Mouse (Mus musculus) embryonic facial prominence, embryonic 12.5 days (tissue): Measurements from ENCODE around the gene Grtp1. TPM values are rescaled to one million over a fixed set of nuclear protein-coding genes. Genes with fewer than 3 reads are reported as not detected.

ENCODE experiments used
- ATAC-seq: fragments of 200-750 bp; cut with Nextera tagmentation; 2 replicates; pipeline ENCODE4 v1.8.0; 2017; ENCODE audit not compliant: insufficient number of reproducible peaks, insufficient read depth, low FRiP score, low TSS enrichment
- H3K27ac ChIP-seq: fragments of 300-500 bp; sonication (generic); 2 replicates; pipeline ENCODE4 v1.5.1; 2016; ENCODE audit warnings: mild to moderate bottlenecking
- H3K27me3 ChIP-seq: fragments of 300-500 bp; sonication (generic); 2 replicates; pipeline ENCODE4 v1.6.1; 2016; ENCODE audit warnings: mild to moderate bottlenecking, moderate library complexity
- H3K36me3 ChIP-seq: fragments of 300-500 bp; sonication (generic); 2 replicates; pipeline ENCODE4 v1.6.1; 2016; ENCODE audit warnings: mild to moderate bottlenecking
- H3K4me1 ChIP-seq: fragments of 300-500 bp; sonication (generic); 2 replicates; pipeline ENCODE4 v1.6.1; 2016
- H3K4me2 ChIP-seq: fragments of 300-500 bp; sonication (generic); replicated peaks from 2 replicates; pipeline ENCODE4 v1.6.1; 2016; ENCODE audit warnings: mild to moderate bottlenecking, moderate library complexity
- H3K4me3 ChIP-seq: fragments of 300-500 bp; sonication (generic); 2 replicates; pipeline ENCODE4 v1.5.1; 2016; ENCODE audit warnings: mild to moderate bottlenecking
- H3K9ac ChIP-seq: fragments of 300-500 bp; sonication (generic); 2 replicates; pipeline ENCODE4 v1.6.1; 2016; ENCODE audit warnings: mild to moderate bottlenecking, moderate library complexity
- H3K9me3 ChIP-seq: fragments of 300-500 bp; sonication (generic); 2 replicates; pipeline ENCODE4 v1.6.1; 2016; ENCODE audit warnings: mild to moderate bottlenecking, moderate library complexity
- WGBS: fragments of 180-500 bp; shearing (Covaris S2); methylation state at CpG from one replicate; pipeline ENCODE4 v1.1.7; 2016; 5-methylcytosine and 5-hydroxymethylcytosine counted together
- polyA plus RNA-seq: library from polyadenylated mRNA; unstranded; fragments of >200 nt; fragmentation: Nextera tagmentation; extraction: Ambion mirVana; gene quantifications from 2 replicates; pipeline ENCODE4 v1.2.1, GENCODE M21; 2016

Gene Grtp1
- polyA plus RNA-seq, 1 experiment from 2014 or later: 15.0 TPM

DNA sequence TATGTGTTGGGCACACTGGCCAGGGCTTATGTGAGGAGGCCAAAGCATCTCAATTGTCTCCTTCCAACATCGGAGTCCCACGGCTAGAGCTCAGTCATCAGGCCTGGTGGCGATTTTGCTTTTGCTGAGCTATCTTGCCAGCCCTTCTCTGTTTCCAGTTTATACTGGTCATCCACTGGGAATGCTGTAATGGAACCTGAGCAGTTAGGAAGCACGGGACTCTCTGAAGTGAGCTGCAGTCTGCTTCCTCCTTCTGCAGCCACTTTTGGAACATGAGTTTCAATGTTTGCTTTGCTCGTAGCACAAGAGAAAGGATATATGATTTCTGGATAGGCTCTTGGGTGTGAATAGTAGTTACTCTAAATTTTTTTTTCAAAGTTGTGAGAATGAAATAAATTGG, 36.1 kb downstream of the Grtp1 start:
- peaks cover 28% of the 10 kb centered on the region for H3K36me3 ChIP-seq
- H3K27ac ChIP-seq: no peak overlapping the region
- no peak overlapping the region for H3K4me3 ChIP-seq
- H3K4me2 ChIP-seq: no peak overlapping the region
- no peaks in the 10 kb centered on the region for H3K9me3 ChIP-seq
- no peaks in the 10 kb centered on the region for H3K27me3 ChIP-seq
- no peak overlapping the region for H3K9ac ChIP-seq
- no peak for ATAC-seq
- H3K4me1 ChIP-seq: peaks cover 10% of the 10 kb centered on the region
- 90% methylated on average over 5 of the region's 5 CpGs for WGBS

DNA sequence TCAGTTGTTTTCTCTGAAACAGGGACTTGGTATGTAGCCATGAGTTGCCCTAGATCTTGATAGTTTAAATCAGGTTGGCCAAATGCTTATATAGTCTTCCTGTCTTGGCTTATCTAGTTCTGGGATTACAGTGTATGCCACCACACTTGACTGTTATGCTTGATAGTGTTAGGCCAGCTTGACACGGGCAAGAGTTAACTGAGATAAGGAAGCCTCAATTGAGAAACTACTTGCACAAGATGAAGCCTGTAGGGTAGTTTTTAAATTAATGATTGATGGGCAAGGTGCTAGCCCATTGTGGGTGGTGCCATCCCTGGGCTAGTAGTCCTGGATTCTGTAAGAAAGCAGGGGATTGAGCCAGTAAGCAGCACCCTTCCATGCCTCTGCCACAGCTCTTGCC, 36.9 kb downstream of the Grtp1 start:
- Histone ChIP-seq H3K4me1 (peaks cover 10% of the 10 kb centered on the region), H3K9ac (no peak overlapping the region)

DNA sequence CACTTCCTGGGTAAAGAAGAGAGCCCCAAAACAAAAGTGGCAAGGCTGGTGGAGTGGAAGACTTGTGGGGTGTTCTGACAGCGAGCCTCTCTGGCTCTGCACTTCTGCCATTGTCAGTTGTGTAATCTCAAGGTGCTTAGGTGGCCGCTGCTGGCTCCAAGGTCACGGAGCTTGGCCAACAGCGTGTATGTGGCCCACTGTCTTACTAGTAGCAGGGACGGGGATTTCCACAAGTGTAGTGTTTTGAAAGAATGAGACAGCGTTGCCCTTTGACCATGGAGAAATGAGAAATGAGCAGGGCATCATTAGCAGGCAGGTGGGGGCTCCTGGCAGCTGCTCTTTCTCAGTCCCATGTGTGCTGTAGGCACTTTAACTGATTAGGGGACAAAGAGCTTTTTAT, 38.3 kb downstream of the Grtp1 start:
- H3K27me3 ChIP-seq: no peaks in the 10 kb centered on the region
- ATAC-seq: no peak
- H3K9ac ChIP-seq: no peak overlapping the region
- H3K27ac ChIP-seq: no peak overlapping the region
- peaks cover 6% of the 10 kb centered on the region; the same call in 1 of the 2 replicates for H3K36me3 ChIP-seq
- 90% methylated on average over 6 of the region's 6 CpGs for WGBS
- no peak overlapping the region for H3K4me3 ChIP-seq
- peaks cover 10% of the 10 kb centered on the region for H3K4me1 ChIP-seq
- H3K9me3 ChIP-seq: no peaks in the 10 kb centered on the region
- H3K4me2 ChIP-seq: no peak overlapping the region

More for the DNA sequence above, 36.9 kb downstream of the Grtp1 start:
- no peak for ATAC-seq
- Histone ChIP-seq H3K4me2 (no peak overlapping the region), H3K27me3 (no peaks in the 10 kb centered on the region), H3K9me3 (no peaks in the 10 kb centered on the region), H3K4me3 (no peak overlapping the region), H3K36me3 (peaks cover 20% of the 10 kb centered on the region), H3K27ac (no peak overlapping the region)
- 93% methylated on average over 1 of the region's 1 CpGs for WGBS

DNA sequence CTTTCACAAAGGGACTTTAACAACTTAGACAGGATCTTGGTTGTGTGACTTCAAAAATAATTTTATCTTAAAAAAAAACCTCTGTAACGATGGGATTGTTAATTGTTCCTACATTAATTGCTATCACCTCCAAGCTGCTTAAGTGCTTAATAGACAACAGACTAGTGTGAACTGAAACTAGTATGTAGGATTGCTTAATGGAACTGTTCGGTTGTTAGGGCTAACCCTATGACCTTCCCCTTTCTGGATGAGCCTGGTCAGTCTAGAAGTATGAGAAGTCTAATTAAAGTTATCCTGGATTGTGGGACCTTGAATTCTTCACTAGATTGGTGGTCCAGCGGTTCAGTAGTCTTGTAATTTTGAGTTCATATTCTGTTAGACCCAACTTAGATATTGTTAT, 39.7 kb downstream of the Grtp1 start:
- Histone ChIP-seq H3K9me3 (no peaks in the 10 kb centered on the region), H3K27me3 (no peaks in the 10 kb centered on the region), H3K9ac (no peak overlapping the region), H3K4me2 (peak overlapping the region; percentile 81; the same call in 1 of the 2 replicates), H3K36me3 (0 out of 2 replicates have a peak, but pooled peaks cover 3% of the 10 kb centered on the region), H3K4me1 (peaks cover 10% of the 10 kb centered on the region), H3K27ac (no peak overlapping the region), H3K4me3 (no peak overlapping the region)
- no peak for ATAC-seq
- 81% methylated on average over 3 of the region's 3 CpGs for WGBS

DNA sequence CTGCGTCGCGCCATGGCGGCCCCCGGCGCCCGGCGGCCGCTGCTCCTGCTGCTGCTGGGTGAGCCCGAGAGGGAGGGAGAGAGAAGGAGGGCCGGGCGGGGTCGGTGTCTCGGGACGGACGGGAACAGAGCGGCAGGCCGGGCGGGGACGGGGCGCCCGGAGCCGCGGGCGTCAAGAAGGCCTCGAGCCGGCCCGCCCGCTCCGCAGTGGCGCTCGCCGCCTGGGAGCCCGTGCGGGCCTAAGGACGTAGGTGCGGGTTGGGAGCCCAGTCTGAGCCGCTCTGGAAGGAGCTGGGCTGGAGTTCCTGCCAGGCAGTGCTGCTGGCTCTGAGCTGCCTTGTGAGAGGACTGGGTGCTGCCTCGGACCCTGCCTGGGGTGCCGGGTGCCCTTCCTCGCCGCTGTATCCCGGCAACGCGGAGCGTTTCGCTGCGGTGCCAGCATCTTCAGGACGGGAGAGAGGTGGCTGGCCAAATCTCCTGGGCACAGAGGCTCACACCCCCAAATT, 41.0 kb downstream of the Grtp1 start:
- H3K27me3 ChIP-seq: no peaks in the 10 kb centered on the region
- H3K4me1 ChIP-seq: peaks cover 10% of the 10 kb centered on the region
- H3K9ac ChIP-seq: peak overlapping the region; percentile 98
- peak; percentile 58 for ATAC-seq
- H3K9me3 ChIP-seq: no peaks in the 10 kb centered on the region
- WGBS: 1% methylated on average over 48 of the region's 49 CpGs
- H3K36me3 ChIP-seq: no peaks in the 10 kb centered on the region
- peak overlapping the region; percentile 47 for H3K27ac ChIP-seq
- H3K4me3 ChIP-seq: peak overlapping the region; percentile 100
- H3K4me2 ChIP-seq: peak overlapping the region; percentile 81

DNA sequence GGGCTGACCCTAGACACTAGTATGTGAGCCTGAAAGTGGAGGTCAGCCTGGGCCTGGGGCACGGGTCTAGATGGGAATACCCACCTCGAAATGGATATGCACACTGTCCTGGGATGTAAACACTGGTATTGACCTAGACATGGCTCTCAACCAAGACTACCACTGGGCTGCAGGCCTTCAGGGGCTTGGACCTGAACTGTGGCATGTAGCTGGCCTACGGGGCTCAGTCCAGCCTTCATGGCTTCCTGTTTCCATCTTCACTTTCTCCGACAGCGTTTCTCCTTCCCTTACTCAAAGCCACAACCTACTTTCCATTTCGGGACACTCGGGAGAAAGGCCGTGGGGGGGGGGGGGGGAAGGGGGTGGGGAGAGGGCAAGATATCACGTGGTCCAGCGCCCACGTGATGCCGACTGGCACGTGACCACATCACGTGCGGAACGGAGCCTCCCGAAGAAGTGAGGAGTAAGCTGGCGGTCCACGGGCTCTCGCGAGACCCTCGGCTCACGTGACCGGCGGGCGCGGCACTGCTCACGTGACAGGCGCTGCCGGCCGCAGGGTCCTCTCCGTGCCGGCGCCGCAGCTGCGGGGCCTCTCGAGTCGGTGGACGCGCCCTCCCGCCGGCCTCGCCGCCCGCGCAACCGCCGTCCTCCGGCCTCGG, 41.6 kb downstream of the Grtp1 start, which contains the start of gene Lamp1:
Gene Lamp1 (plus strand): TSS at position 444 of the 659 bp plus-strand sequence.
- Histone ChIP-seq H3K9me3 (no peaks in the 10 kb centered on the region), H3K27me3 (no peaks in the 10 kb centered on the region), H3K27ac (peak within 1 kb of the TSS; percentile 47), H3K4me3 (peak within 1 kb of the TSS; percentile 100), H3K4me2 (peak within 1 kb of the TSS; percentile 81), H3K9ac (peak within 1 kb of the TSS; percentile 98), H3K36me3 (no peaks in the 10 kb centered on the region), H3K4me1 (peaks cover 10% of the 10 kb centered on the region)
- whole genome bisulfite sequencing: 2% methylated on average over 50 of the region's 50 CpGs
- ATAC-seq: peak; percentile 88

DNA sequence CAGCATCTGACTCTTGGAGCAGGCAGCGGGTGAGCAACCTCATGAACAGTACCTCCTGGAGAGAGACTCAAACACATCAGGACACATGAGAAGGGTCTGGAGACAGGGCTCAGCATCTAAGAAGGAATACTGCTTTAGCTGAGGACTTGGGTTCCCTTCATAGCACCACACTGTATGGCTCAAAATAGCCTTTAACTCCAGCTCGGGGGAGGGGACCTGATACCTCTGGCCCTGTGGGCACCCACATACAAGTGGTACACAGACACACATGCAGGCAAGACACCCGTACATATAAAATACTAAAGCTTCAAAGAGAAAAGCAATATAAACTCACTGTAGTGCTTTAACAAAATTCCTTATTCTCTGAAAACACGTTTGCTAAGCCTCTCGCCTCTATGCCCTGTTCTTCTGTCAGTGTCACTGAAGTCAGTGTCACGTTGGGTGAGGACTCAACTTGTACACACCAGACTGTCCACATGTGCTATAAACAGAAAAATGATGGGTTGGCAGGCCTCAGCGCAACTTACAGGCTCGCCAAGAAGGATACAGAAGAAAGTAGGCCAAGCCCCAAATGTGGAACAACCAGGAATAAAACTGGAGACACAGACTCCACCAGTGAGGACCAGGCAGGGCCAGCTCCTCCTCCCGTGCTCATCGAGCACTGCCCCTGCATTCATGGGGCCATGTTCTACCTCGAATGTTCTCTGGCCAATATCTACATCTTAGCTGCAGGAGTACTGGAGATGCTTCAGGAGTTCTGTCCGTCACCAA, 43.9 kb downstream of the Grtp1 start:
- Histone ChIP-seq H3K9ac (no peak overlapping the region), H3K27ac (no peak overlapping the region), H3K36me3 (no peaks in the 10 kb centered on the region), H3K4me1 (peaks cover 10% of the 10 kb centered on the region), H3K9me3 (no peaks in the 10 kb centered on the region), H3K4me2 (no peak overlapping the region), H3K27me3 (no peaks in the 10 kb centered on the region), H3K4me3 (no peak overlapping the region)
- no peak for ATAC-seq
- 77% methylated on average over 12 of the region's 12 CpGs for WGBS

DNA sequence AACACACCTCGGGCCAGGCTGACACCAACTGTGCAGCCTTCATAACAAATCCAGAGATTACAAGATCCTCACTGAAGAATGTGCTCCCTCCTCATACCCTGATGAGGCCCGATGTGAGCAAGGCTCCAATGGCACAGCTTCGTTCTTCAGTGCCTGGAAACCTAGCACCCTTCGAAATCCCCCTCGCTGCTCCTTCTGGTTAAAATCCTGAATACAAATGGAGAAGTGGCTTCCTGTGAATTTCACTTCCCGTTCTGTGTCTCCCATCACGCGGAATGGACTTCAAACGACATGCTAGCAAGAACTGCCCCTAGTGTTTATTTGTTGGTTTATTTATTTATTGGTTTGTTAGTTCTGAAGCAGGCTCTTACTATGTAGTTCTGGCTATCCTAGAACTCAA, 45.1 kb downstream of the Grtp1 start:
- ATAC-seq: no peak

DNA sequence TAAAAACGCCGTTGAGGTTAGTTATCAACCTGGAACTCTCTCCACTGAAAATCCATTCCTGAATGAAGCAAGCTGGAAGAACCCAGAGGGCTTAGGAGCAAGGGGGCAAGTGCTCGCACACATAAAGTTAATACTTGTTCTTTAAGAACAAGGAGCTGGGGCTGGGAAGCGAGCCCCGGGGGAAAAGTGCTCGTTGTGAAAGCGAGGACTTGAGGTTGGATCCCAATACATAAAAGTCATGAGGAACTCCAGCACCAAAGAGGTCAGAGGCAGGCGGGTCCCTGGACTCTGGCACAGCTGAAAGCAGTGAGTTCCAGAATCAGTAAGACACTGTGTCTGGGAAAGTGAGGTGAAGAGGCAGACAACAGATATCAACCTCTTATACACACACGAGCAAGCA, 46.3 kb downstream of the Grtp1 start:
- no peak overlapping the region for H3K4me2 ChIP-seq
- H3K4me1 ChIP-seq: no peaks in the 10 kb centered on the region
- H3K9ac ChIP-seq: no peak overlapping the region
- H3K36me3 ChIP-seq: peaks cover 8% of the 10 kb centered on the region
- H3K9me3 ChIP-seq: no peaks in the 10 kb centered on the region
- H3K4me3 ChIP-seq: no peak overlapping the region
- no peak overlapping the region for H3K27ac ChIP-seq
- 81% methylated on average over 9 of the region's 9 CpGs for WGBS
- H3K27me3 ChIP-seq: no peaks in the 10 kb centered on the region
- no peak for ATAC-seq

More for the DNA sequence above, 45.1 kb downstream of the Grtp1 start:
- Histone ChIP-seq H3K36me3 (no peaks in the 10 kb centered on the region), H3K4me2 (no peak overlapping the region), H3K4me3 (no peak overlapping the region), H3K27me3 (no peaks in the 10 kb centered on the region), H3K9ac (no peak overlapping the region), H3K4me1 (peaks cover 6% of the 10 kb centered on the region), H3K9me3 (no peaks in the 10 kb centered on the region), H3K27ac (no peak overlapping the region)
- 69% methylated on average over 9 of the region's 9 CpGs for WGBS

DNA sequence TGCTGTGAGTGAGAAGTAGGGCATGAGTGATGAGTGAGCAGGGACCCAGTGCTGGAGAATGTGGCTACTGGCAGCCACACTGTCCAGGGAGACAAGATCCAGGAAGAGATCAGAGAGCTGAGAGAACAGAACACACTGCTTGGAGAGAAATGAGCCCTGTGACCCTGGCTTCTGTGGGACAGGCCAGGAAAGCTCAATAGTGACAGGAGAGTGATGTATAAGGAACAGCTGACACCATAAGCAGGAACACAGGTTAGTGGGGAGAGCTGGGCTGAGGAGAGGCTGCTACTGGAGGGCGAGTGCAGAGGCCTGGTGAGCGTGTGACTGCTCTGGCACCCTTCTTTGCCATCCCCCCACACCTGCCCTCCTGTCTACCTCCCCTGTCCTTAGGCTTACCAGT, 49.5 kb downstream of the Grtp1 start:
- no peaks in the 10 kb centered on the region for H3K9me3 ChIP-seq
- H3K27ac ChIP-seq: no peak overlapping the region
- no peak overlapping the region for H3K4me3 ChIP-seq
- no peaks in the 10 kb centered on the region for H3K4me1 ChIP-seq
- ATAC-seq: no peak
- H3K4me2 ChIP-seq: no peak overlapping the region
- WGBS: 89% methylated on average over 2 of the region's 2 CpGs
- peaks cover 36% of the 10 kb centered on the region for H3K36me3 ChIP-seq
- H3K27me3 ChIP-seq: no peaks in the 10 kb centered on the region
- H3K9ac ChIP-seq: no peak overlapping the region

DNA sequence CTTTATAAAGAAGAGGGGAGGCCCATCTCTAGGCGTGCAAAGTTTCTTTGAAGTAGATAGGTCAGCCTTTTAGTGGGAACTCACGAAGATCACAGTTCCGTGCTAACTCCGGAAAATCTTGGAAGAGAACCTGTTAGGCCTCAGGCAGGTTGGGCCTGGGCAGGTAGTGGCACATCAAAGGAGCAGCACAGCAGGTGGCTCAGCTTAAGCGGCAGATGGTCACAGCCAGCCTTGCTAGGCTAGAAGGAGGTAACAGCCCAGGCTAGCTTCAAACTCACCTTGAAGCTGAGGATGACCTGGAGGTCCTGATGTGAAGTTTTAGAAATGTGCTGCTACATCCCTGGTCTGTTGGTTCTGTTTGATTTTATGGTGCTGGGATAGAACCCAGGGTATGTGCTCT, 50.6 kb downstream of the Grtp1 start:
- Histone ChIP-seq H3K4me3 (no peak overlapping the region), H3K9me3 (no peaks in the 10 kb centered on the region), H3K27ac (no peak overlapping the region), H3K4me1 (no peaks in the 10 kb centered on the region), H3K9ac (no peak overlapping the region), H3K4me2 (no peak overlapping the region), H3K27me3 (no peaks in the 10 kb centered on the region), H3K36me3 (peaks cover 46% of the 10 kb centered on the region)
- ATAC-seq: no peak
- 63% methylated on average over 5 of the region's 5 CpGs for WGBS

DNA sequence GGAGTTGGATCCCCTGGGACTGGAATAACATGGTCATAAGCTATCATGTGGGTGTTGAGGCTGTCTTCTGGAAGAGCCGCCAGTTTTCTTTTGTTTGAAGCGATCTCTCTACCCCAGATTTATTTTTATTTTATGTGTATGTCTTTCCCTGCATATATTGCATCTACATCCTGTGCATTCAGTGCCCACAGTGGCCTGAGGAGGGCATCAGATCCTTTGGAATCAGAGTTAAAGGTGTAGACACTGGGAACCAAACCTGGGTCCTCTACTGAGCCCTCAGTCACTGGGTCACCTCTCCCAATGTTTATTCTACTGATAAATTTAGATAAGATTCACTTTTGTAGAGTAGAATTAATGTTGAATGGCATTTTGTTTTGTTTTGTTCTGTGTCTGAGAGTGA, 51.1 kb downstream of the Grtp1 start:
- Histone ChIP-seq H3K36me3 (peaks cover 52% of the 10 kb centered on the region), H3K4me3 (no peak overlapping the region), H3K4me2 (no peak overlapping the region), H3K27ac (no peak overlapping the region), H3K9me3 (no peaks in the 10 kb centered on the region), H3K27me3 (no peaks in the 10 kb centered on the region), H3K4me1 (no peaks in the 10 kb centered on the region), H3K9ac (no peak overlapping the region)
- ATAC-seq: no peak
- WGBS: 90% methylated on average over 2 of the region's 2 CpGs
